Mouse (Mus musculus) heart, embryonic 13.5 days (tissue): ENCODE measurements around the gene 4930523C07Rik. TPM values are rescaled to one million over a fixed set of nuclear protein-coding genes. Genes with fewer than 3 reads are reported as not detected.

Experiments used
- ATAC-seq: fragments of 200-750 bp; cut with Nextera tagmentation; 2 replicates; pipeline ENCODE4 v1.8.0; 2017; ENCODE audit warnings: moderate TSS enrichment; ENCODE audit not compliant: insufficient number of reproducible peaks, low FRiP score, low TSS enrichment; ENCODE audit errors: extremely low read depth
- H3K27ac ChIP-seq: fragments of 300-500 bp; sonication (generic); replicated peaks from 2 replicates; pipeline ENCODE4 v1.5.1; 2015; ENCODE audit warnings: moderate library complexity, mild to moderate bottlenecking, inconsistent platforms
- H3K27me3 ChIP-seq: fragments of 300-500 bp; sonication (generic); replicated peaks from 2 replicates; pipeline ENCODE4 v1.6.1; 2015; ENCODE audit warnings: mild to moderate bottlenecking, inconsistent platforms
- H3K36me3 ChIP-seq: fragments of 300-500 bp; sonication (generic); 2 replicates; pipeline ENCODE4 v1.6.1; 2015; ENCODE audit warnings: mild to moderate bottlenecking, inconsistent platforms
- H3K4me1 ChIP-seq: fragments of 300-500 bp; sonication (generic); 2 replicates; pipeline ENCODE4 v1.6.1; 2015; ENCODE audit warnings: inconsistent platforms
- H3K4me2 ChIP-seq: fragments of 300-500 bp; sonication (generic); 2 replicates; pipeline ENCODE4 v1.6.1; 2015; ENCODE audit warnings: inconsistent platforms, mild to moderate bottlenecking, moderate library complexity
- H3K4me3 ChIP-seq: fragments of 300-500 bp; sonication (generic); 2 replicates; pipeline ENCODE4 v1.5.1; 2015; ENCODE audit warnings: moderate library complexity, mild to moderate bottlenecking, inconsistent platforms
- H3K9ac ChIP-seq: fragments of 300-500 bp; sonication (generic); 2 replicates; pipeline ENCODE4 v1.6.1; 2015; ENCODE audit warnings: inconsistent platforms, mild to moderate bottlenecking, moderate library complexity
- H3K9me3 ChIP-seq: fragments of 300-500 bp; sonication (generic); 2 replicates; pipeline ENCODE4 v1.6.1; 2016; ENCODE audit warnings: inconsistent platforms
- WGBS: fragments of 180-500 bp; shearing (Covaris S2); methylation state at CpG from one replicate; pipeline ENCODE4 v1.1.7; 2015; ENCODE audit warnings: mixed read lengths; 5-methylcytosine and 5-hydroxymethylcytosine counted together
- polyA plus RNA-seq: library from polyadenylated mRNA; unstranded; fragments of >200 nt; fragmentation: Nextera tagmentation; extraction: Ambion mirVana; gene quantifications from 2 replicates; pipeline ENCODE4 v1.2.1, GENCODE M21; 2015

Gene 4930523C07Rik
- polyA plus RNA-seq, 1 experiment from 2014 or later, result 10.9 TPM

- Histone ChIP-seq H3K27ac (no peak overlapping the region), H3K4me3 (no peak overlapping the region), H3K9ac (no peak overlapping the region), H3K4me1 (peaks cover 14% of the 10 kb centered on the region), H3K36me3 (peaks cover 5% of the 10 kb centered on the region; the same call in 1 of the 2 replicates), H3K4me2 (no peak overlapping the region), H3K27me3 (no peaks in the 10 kb centered on the region), H3K9me3 (peaks cover 10% of the 10 kb centered on the region; the same call in 1 of the 2 replicates)
- 65% methylated on average over 7 of the region's 7 CpGs for WGBS
- no peak for ATAC-seq
Observed at GRCm38 (mm10) chr1:160064547-160065144, 20.5 kb downstream of the 4930523C07Rik start.

GRCm38 (mm10) chr1:160078882-160079661, 34.9 kb downstream of the 4930523C07Rik start:
- H3K4me1 ChIP-seq, result no peaks in the 10 kb centered on the region
- H3K36me3 ChIP-seq, result 0 out of 2 replicates have a peak, but pooled peaks cover 13% of the 10 kb centered on the region
- no peak overlapping the region for H3K4me2 ChIP-seq
- WGBS, result 63% methylated on average over 14 of the region's 14 CpGs
- no peaks in the 10 kb centered on the region for H3K9me3 ChIP-seq
- no peak overlapping the region for H3K4me3 ChIP-seq
- H3K9ac ChIP-seq, result no peak overlapping the region
- no peak overlapping the region for H3K27ac ChIP-seq
- ATAC-seq, result no peak
- no peaks in the 10 kb centered on the region for H3K27me3 ChIP-seq

- Histone ChIP-seq H3K4me3 (no peak overlapping the region), H3K4me2 (no peak overlapping the region), H3K27ac (no peak overlapping the region), H3K36me3 (0 out of 2 replicates have a peak, but pooled peaks cover 8% of the 10 kb centered on the region), H3K27me3 (no peaks in the 10 kb centered on the region), H3K9ac (no peak overlapping the region), H3K9me3 (no peaks in the 10 kb centered on the region), H3K4me1 (no peaks in the 10 kb centered on the region)
- 29% methylated on average over 2 of the region's 2 CpGs for WGBS
- no peak for ATAC-seq
Observed at GRCm38 (mm10) chr1:160080800-160081436, 36.7 kb downstream of the 4930523C07Rik start.

GRCm38 (mm10) chr1:160082647-160083046, 38.5 kb downstream of the 4930523C07Rik start:
- no peaks in the 10 kb centered on the region for H3K9me3 ChIP-seq
- H3K4me2 ChIP-seq, result no peak overlapping the region
- WGBS, result 67% methylated on average over 1 of the region's 1 CpGs
- no peaks in the 10 kb centered on the region for H3K4me1 ChIP-seq
- H3K4me3 ChIP-seq, result no peak overlapping the region
- no peak overlapping the region for H3K27ac ChIP-seq
- H3K36me3 ChIP-seq, result no peaks in the 10 kb centered on the region
- no peak overlapping the region for H3K9ac ChIP-seq
- no peak for ATAC-seq
- no peaks in the 10 kb centered on the region for H3K27me3 ChIP-seq

GRCm38 (mm10) chr1:160084239-160084638, 40.1 kb downstream of the 4930523C07Rik start:
- no peak for ATAC-seq
- Histone ChIP-seq H3K4me1 (no peaks in the 10 kb centered on the region), H3K9ac (no peak overlapping the region), H3K36me3 (no peaks in the 10 kb centered on the region), H3K9me3 (no peaks in the 10 kb centered on the region), H3K4me2 (no peak overlapping the region), H3K27me3 (no peaks in the 10 kb centered on the region), H3K27ac (no peak overlapping the region), H3K4me3 (no peak overlapping the region)
- 70% methylated on average over 1 of the region's 1 CpGs for WGBS

GRCm38 (mm10) chr1:160086651-160087050, 42.5 kb downstream of the 4930523C07Rik start:
- Histone ChIP-seq H3K36me3 (no peaks in the 10 kb centered on the region), H3K27ac (no peak overlapping the region), H3K4me1 (no peaks in the 10 kb centered on the region), H3K4me2 (no peak overlapping the region), H3K9ac (no peak overlapping the region), H3K4me3 (no peak overlapping the region), H3K27me3 (no peaks in the 10 kb centered on the region), H3K9me3 (no peaks in the 10 kb centered on the region)
- 73% methylated on average over 2 of the region's 2 CpGs for WGBS
- ATAC-seq, result no peak

- H3K4me2 ChIP-seq, result no peak overlapping the region
- H3K4me1 ChIP-seq, result no peaks in the 10 kb centered on the region
- H3K27ac ChIP-seq, result no peak overlapping the region
- WGBS, result 73% methylated on average over 5 of the region's 5 CpGs
- no peak for ATAC-seq
- no peaks in the 10 kb centered on the region for H3K27me3 ChIP-seq
- no peaks in the 10 kb centered on the region for H3K36me3 ChIP-seq
- no peak overlapping the region for H3K9ac ChIP-seq
- no peak overlapping the region for H3K4me3 ChIP-seq
- H3K9me3 ChIP-seq, result no peaks in the 10 kb centered on the region
Observed at GRCm38 (mm10) chr1:160099659-160100302, 55.6 kb downstream of the 4930523C07Rik start.

GRCm38 (mm10) chr1:160100996-160101395, 56.8 kb downstream of the 4930523C07Rik start:
- no peak overlapping the region for H3K4me2 ChIP-seq
- no peak overlapping the region for H3K27ac ChIP-seq
- ATAC-seq, result no peak
- no peak overlapping the region for H3K9ac ChIP-seq
- H3K4me3 ChIP-seq, result no peak overlapping the region
- no peaks in the 10 kb centered on the region for H3K4me1 ChIP-seq
- WGBS, result 77% methylated on average over 5 of the region's 5 CpGs
- H3K27me3 ChIP-seq, result no peaks in the 10 kb centered on the region
- no peaks in the 10 kb centered on the region for H3K9me3 ChIP-seq
- no peaks in the 10 kb centered on the region for H3K36me3 ChIP-seq

GRCm38 (mm10) chr1:160105426-160105825, 61.2 kb downstream of the 4930523C07Rik start:
- no peaks in the 10 kb centered on the region for H3K9me3 ChIP-seq
- no peak overlapping the region for H3K9ac ChIP-seq
- no peaks in the 10 kb centered on the region for H3K4me1 ChIP-seq
- no peaks in the 10 kb centered on the region for H3K27me3 ChIP-seq
- no peak overlapping the region for H3K4me3 ChIP-seq
- 67% methylated on average over 5 of the region's 5 CpGs for WGBS
- no peaks in the 10 kb centered on the region for H3K36me3 ChIP-seq
- no peak for ATAC-seq
- H3K27ac ChIP-seq, result no peak overlapping the region
- H3K4me2 ChIP-seq, result no peak overlapping the region

- no peak overlapping the region for H3K4me3 ChIP-seq
- H3K27ac ChIP-seq, result no peak overlapping the region
- no peak for ATAC-seq
- WGBS, result 73% methylated on average over 2 of the region's 2 CpGs
- no peaks in the 10 kb centered on the region for H3K27me3 ChIP-seq
- no peaks in the 10 kb centered on the region for H3K4me1 ChIP-seq
- no peaks in the 10 kb centered on the region for H3K9me3 ChIP-seq
- no peak overlapping the region for H3K4me2 ChIP-seq
- H3K36me3 ChIP-seq, result no peaks in the 10 kb centered on the region
- H3K9ac ChIP-seq, result no peak overlapping the region
Observed at GRCm38 (mm10) chr1:160108604-160109003, 64.4 kb downstream of the 4930523C07Rik start.

- Histone ChIP-seq H3K9me3 (no peaks in the 10 kb centered on the region), H3K36me3 (no peaks in the 10 kb centered on the region), H3K4me3 (no peak overlapping the region), H3K4me1 (no peaks in the 10 kb centered on the region), H3K4me2 (no peak overlapping the region), H3K27ac (no peak overlapping the region), H3K9ac (no peak overlapping the region), H3K27me3 (no peaks in the 10 kb centered on the region)
- no peak for ATAC-seq
- WGBS, result 78% methylated on average over 2 of the region's 2 CpGs
Observed at GRCm38 (mm10) chr1:160123957-160124356, 79.8 kb downstream of the 4930523C07Rik start.
